ENCODE assay signal across 24 mouse cellular contexts in the genomic region with DNA sequence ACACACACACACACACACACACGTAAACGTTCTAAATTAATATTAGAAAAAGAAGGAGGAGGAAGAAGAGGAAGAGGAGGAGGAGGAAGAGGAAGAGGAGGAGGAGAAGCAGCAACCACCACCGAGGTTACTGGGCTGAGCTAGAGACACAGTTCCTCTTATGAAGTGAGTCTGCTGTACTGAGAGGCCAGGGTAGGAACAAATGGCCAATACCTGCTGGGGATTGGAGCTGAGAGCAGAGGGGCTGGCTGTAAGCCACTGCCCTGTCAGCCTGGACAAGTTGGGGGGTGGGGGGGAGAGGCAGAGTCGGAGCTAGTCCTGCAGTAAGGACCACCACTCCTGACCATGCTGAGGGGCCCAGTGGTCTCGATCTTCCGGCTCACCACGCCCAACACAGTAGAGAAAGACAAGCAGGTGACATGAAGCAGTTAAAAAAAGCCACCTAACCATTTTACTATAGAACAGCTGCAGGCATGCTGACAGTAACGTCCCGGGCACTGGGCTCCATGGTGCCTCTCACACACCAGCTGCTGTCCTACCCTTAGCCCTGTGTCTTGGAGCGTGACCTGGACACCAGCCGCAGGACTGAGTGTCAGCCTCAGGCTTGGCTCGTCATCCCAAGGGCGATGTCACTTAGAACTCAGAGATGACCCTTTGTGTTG. TPM values are rescaled to one million over a fixed set of nuclear protein-coding genes. Genes with fewer than 3 reads are reported as not detected.
DNase-seq lines count a peak whose midpoint lies in the region; ATAC-seq lines count a peak whose summit lies in the region.
"Had no signal": no experiment of that assay in that cellular context is flagged by ENCODE, and none has a peak within 500 bp of the region (broad histone marks: within the 10 kb centered on the region; RNA-seq: fewer than 3 reads in every experiment).

No protein-coding gene starts in this region.

- peaks cover 16% of the 10 kb centered on the region for H3K36me3 ChIP-seq in neural tube, embryonic 11.5 days (ENCODE audit: control insufficient read depth, insufficient read depth, low read length)

- no peaks in the 10 kb centered on the region for H3K9me3 ChIP-seq in neural tube, embryonic 11.5 days (ENCODE audit: control insufficient read depth, low read length)
- H3K9me3 ChIP-seq: forebrain, embryonic 13.5 days; heart, embryonic 10.5 days; hindbrain, embryonic 15.5 days; megakaryocyte, embryonic 14.5 days; midbrain, embryonic 13.5 days had no signal

- no peak overlapping the region for H3K4me2 ChIP-seq in neural tube, embryonic 11.5 days (ENCODE audit: low read depth)
- H3K4me2 ChIP-seq: forebrain, embryonic 13.5 days; hindbrain, embryonic 15.5 days; midbrain, embryonic 13.5 days had no signal

- H3K4me1 ChIP-seq in neural tube, embryonic 11.5 days (ENCODE audit: control insufficient read depth, insufficient read depth, low read length), result 0 out of 2 replicates have a peak, but pooled peaks cover 5% of the 10 kb centered on the region
- H3K4me1 ChIP-seq: forebrain, embryonic 13.5 days; midbrain, embryonic 13.5 days had no signal

- H3K27ac ChIP-seq in neural tube, embryonic 11.5 days (ENCODE audit: low read depth, low read length), result peak overlapping the region; percentile 14; the same call in 1 of the 2 replicates
- H3K27ac ChIP-seq: forebrain, embryonic 13.5 days; gastrocnemius, adult 2 months; hindbrain, embryonic 15.5 days; kidney, postnatal 0 days; left cerebral cortex, adult 2 months; liver, embryonic 14.5 days; midbrain, embryonic 13.5 days had no signal

- no peak overlapping the region for H3K4me3 ChIP-seq in neural tube, embryonic 11.5 days (ENCODE audit: low read depth, low read length)
- H3K4me3 ChIP-seq: forebrain, embryonic 13.5 days; gastrocnemius, adult 2 months; heart, embryonic 10.5 days; hindbrain, embryonic 15.5 days; left cerebral cortex, adult 2 months; megakaryocyte, embryonic 14.5 days; midbrain, embryonic 13.5 days had no signal

- no peaks in the 10 kb centered on the region for H3K27me3 ChIP-seq in neural tube, embryonic 11.5 days (ENCODE audit: control insufficient read depth, insufficient read depth, low read length)
- H3K27me3 ChIP-seq: forebrain, embryonic 13.5 days; hindbrain, embryonic 15.5 days; midbrain, embryonic 13.5 days; Patski had no signal

- DNase-seq in cerebellum, postnatal 10 days, result peak; percentile 45 to 62
- no peak for DNase-seq in cerebellum, adult 18-20 months
- no peak for DNase-seq in neural tube, embryonic 11.5 days (ENCODE audit: low spot score)
- DNase-seq in neural tube, embryonic 10.5 days (ENCODE audit: extremely low spot score, low spot score), result no peak
- no peak for DNase-seq in embryo, embryonic 10.5 days (ENCODE audit: low spot score)
- DNase-seq: adrenal gland, postnatal 36 days; cerebellum, adult 11-12 months; gastrocnemius, adult 2 months; heart, postnatal 4 days had no signal

- whole genome bisulfite sequencing in neural tube, embryonic 11.5 days, result 87% methylated on average over 12 of the region's 13 CpGs

- no peak overlapping the region for H3K9ac ChIP-seq in neural tube, embryonic 11.5 days (ENCODE audit: low read length)
- H3K9ac ChIP-seq: forebrain, embryonic 13.5 days; hindbrain, embryonic 15.5 days; liver, embryonic 14.5 days; midbrain, embryonic 13.5 days had no signal

- ATAC-seq in neural tube, embryonic 11.5 days (ENCODE audit: insufficient read depth, low FRiP score, low TSS enrichment), result no peak
- peak; percentile 50 for ATAC-seq in common myeloid progenitor, adult 5-6 weeks (replicated peaks; ENCODE audit: low read depth, poor library complexity, severe bottlenecking)
- peak; percentile 38; the same call in 1 of the 2 replicates for ATAC-seq in megakaryocyte progenitor cell, adult 5-6 weeks (replicated peaks; ENCODE audit: poor library complexity)
- no peak for ATAC-seq in inflammation-experienced regulatory T-cells, adult 6 months
- ATAC-seq: CD4-positive, CD25-positive, alpha-beta regulatory T cell, adult 4 months; forebrain, embryonic 13.5 days; intestine, postnatal 0 days; lung, postnatal 0 days; Patski had no signal

RNA-seq across cellular contexts. Expression of a gene that starts 17.2 kb away (rescaled TPM):
- 3.0 and 5.1 TPM in 2 replicates for polyA plus RNA-seq in neural tube, embryonic 11.5 days (2014; fragmentation: Nextera tagmentation; extraction: Ambion mirVana)
- 1.2 and 2.6 TPM in 2 replicates for total RNA-seq in common myeloid progenitor, adult 5-6 weeks (2017)
- 4.7 and 6.3 TPM in 2 replicates for total RNA-seq in megakaryocyte progenitor cell, adult 5-6 weeks (2015)
- total RNA-seq in megakaryocyte progenitor cell, adult 5-6 weeks (2017), result 5.6 and 6.3 TPM in 2 replicates
- polyA plus RNA-seq in inflammation-experienced regulatory T-cells, adult 6 months (2017; shearing (Covaris generic)), result not detected
- polyA plus RNA-seq: CD4-positive, CD25-positive, alpha-beta regulatory T cell, adult 4 months had no signal

RNA-seq across cellular contexts. Expression of a gene that starts 22.5 kb away (rescaled TPM):
- polyA plus RNA-seq in neural tube, embryonic 11.5 days (2014; fragmentation: Nextera tagmentation; extraction: Ambion mirVana), result 28.4 and 32.2 TPM in 2 replicates
- total RNA-seq in common myeloid progenitor, adult 5-6 weeks (2017), result 31.4 and 34.0 TPM in 2 replicates
- 5.1 and 5.2 TPM in 2 replicates for total RNA-seq in megakaryocyte progenitor cell, adult 5-6 weeks (2015)
- 12.3 and 19.3 TPM in 2 replicates for total RNA-seq in megakaryocyte progenitor cell, adult 5-6 weeks (2017)
- under 1 TPM; 0.28 to 0.48 (median 0.29) TPM for polyA plus RNA-seq in inflammation-experienced regulatory T-cells, adult 6 months (2017; shearing (Covaris generic))

RNA-seq across cellular contexts. Expression of a gene that starts 34.4 kb away (rescaled TPM):
- 16.9 and 18.8 TPM in 2 replicates for polyA plus RNA-seq in neural tube, embryonic 11.5 days (2014; fragmentation: Nextera tagmentation; extraction: Ambion mirVana)
- total RNA-seq in common myeloid progenitor, adult 5-6 weeks (2017), result 5.3 and 7.9 TPM in 2 replicates
- 8.3 and 10.3 TPM in 2 replicates for total RNA-seq in megakaryocyte progenitor cell, adult 5-6 weeks (2015)
- 8.3 and 8.8 TPM in 2 replicates for total RNA-seq in megakaryocyte progenitor cell, adult 5-6 weeks (2017)
- polyA plus RNA-seq in inflammation-experienced regulatory T-cells, adult 6 months (2017; shearing (Covaris generic)), result 10 to 100 TPM in 1 of 3 experiments, 1 to 10 TPM in 2; 8.1 to 12.5 (median 9.3) TPM

RNA-seq across cellular contexts. Expression of a gene that starts 34.6 kb away (rescaled TPM):
- polyA plus RNA-seq in neural tube, embryonic 11.5 days (2014; fragmentation: Nextera tagmentation; extraction: Ambion mirVana), result 65.7 and 70.7 TPM in 2 replicates
- 15.7 and 21.7 TPM in 2 replicates for total RNA-seq in common myeloid progenitor, adult 5-6 weeks (2017)
- 18.6 and 24.5 TPM in 2 replicates for total RNA-seq in megakaryocyte progenitor cell, adult 5-6 weeks (2015)
- 20.0 and 20.6 TPM in 2 replicates for total RNA-seq in megakaryocyte progenitor cell, adult 5-6 weeks (2017)
- polyA plus RNA-seq in inflammation-experienced regulatory T-cells, adult 6 months (2017; shearing (Covaris generic)), result 10 to 100 TPM; 88.3 to 98.3 (median 92.6) TPM

Comparison
In these comparisons a context has a peak if more than half of its experiments do, and no peak if none do; other contexts are left out.
1. DNase-seq: peak in cerebellum, postnatal 10 days (2 of 2); none in cerebellum, adult 18-20 months (0 of 2), neural tube, embryonic 11.5 days (single experiment), neural tube, embryonic 10.5 days (single experiment) and embryo, embryonic 10.5 days (single experiment).
2. ATAC-seq: peak in common myeloid progenitor, adult 5-6 weeks (single experiment) and megakaryocyte progenitor cell, adult 5-6 weeks (single experiment); none in neural tube, embryonic 11.5 days (single experiment) and inflammation-experienced regulatory T-cells, adult 6 months (single experiment).